Mouse (Mus musculus): ENCODE measurements around the gene Sept9.

- TF ChIP-seq CTCF (IDR thresholded peaks at IDR 0.05; ENCODE audit: insufficient read depth, low read depth, low read length) (no peak), POLR2A (IDR thresholded peaks at IDR 0.05; ENCODE audit: insufficient read depth, low read depth, low read length) (no peak)
Measured at GRCm38 (mm10) chr11:117411663-117412062, 212.2 kb downstream of the Sept9 start.
